Mouse (Mus musculus) mouse trophoblast stem cell (cell line): Measurements from ENCODE around the gene Eif1.
"Not testable (repeated sequence)": the region's sequence is repeated elsewhere in the genome, so short reads cannot be mapped to it uniquely, and the experiment has no call there.

ENCODE experiments used
- in situ Hi-C, 2 experiments: fragments of 300-500 bp; cut with MseI, MboI; formaldehyde crosslinking; loops; 2 replicates in 1 of 2; 3 replicates in 1 of 2; pipeline ENCODE4 v1.15.1; 2025

Eif1 gene

GRCm38 (mm10) chr11:100312096-100312679 lies 7.5 kb upstream of the Eif1 start:
- in situ Hi-C loops, result no loop called here

DNA sequence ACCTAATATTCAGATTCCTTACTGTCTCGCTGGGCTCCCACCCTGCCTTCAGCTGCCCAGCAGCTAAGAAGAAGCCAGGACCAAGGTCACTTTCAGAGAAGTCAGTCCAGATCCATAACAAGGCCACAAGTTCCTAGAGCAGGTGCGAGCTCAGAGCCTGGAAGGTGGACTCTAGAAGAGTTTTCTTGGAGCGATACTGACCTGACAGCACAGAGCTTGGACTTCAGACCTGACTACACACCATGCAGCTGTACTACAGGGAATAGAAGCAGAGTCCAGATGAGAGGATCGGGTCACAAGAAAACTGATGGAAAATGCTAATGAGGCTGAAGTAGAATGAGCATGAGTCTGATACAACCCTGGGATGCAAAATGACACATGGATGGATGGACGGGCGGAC lies 6.3 kb upstream of the Eif1 start:
- in situ Hi-C loops, result no loop called here

DNA sequence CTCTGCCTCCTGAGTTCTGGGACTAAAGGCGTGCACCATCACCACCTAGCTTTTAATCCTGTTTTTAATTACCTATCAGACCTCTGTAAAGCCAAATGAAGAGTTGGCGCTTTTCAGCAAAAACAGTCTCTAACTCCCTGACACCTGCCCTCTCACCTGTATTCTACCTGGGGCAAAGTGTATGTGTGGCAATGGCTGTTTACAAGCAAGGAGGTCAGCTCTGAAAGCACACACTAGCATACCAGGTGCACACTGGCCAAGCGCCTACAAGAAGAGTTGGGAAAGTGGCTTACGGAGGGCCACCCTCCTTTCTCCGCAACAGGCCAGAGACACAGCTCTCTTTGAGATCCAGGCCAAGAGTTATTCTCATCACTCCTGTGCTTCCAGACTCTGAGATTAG lies 4.2 kb upstream of the Eif1 start:
- in situ Hi-C loops, result no loop called here

DNA sequence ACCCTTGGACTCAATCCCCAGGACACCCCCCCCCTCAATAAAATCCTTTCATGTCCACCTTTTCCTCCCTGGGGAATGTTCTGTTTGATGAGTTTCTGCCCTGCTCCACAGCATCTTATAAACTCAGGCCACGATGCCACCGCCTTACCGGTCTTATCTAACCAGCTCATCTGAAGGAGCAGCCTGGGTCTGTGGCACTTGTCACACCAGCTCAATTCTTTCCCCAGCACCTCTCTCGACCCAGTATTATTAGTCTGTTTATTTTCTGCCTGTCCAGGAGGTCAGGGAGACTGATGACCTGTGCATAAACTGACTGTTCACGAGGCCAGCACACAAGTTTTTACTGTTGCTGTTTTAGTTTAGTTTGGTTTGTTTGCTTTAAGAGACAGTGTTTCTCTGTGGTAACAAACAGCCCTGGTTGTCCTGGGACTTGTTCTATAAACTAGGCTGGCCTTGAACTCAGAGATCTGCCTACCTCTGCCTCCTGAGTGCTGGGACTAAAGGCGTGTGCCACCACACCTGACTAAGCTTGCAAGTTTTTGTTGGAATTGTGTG lies 1.8 kb upstream of the Eif1 start:
- in situ Hi-C loops, result no loop called here

DNA sequence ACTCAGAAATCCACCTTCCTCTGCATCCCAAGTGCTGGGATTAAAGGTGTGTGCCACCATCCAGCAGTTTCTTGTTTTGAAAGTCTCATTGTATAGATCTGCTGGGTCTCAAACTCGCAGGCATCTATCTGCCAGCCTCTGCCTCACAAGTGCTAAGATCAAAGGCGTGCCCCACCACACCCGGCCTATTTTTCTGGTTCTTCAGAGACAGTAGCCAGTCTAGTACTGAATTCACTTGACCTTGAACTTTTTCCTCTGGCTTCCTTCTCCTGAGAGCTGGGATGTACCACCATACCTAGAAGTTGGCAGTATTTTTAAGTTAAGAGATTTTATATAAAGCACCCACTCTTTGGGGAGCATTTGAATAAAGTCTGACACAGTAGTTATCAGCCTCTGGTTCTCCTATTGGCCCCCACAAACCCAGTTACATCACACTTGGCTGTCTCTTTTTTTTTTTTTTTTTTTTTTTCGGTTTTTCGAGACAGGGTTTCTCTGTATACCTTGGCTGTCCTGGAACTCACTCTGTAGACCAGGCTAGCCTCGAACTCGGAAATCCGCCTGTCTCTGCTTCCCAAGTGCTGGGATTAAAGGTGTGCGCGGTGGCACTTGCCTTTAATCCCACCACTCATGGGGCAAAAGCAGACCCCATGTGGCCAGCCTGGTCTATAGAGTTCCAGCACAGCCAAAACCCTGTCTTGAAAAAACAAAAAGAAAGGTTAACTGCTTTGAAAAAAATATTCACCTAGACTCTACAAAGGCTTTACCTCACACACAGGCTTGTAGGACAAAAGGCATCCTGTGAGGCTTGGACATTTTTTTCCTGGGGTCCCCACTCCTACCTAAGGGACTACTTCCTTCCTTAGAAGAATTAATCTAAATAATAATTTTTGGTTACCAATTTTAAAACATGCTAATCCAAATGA lies 895 bp upstream of the Eif1 start:
- in situ Hi-C loops, result no loop called here

GRCm38 (mm10) chr11:100320172-100320630 lies 516 bp downstream of the Eif1 start:
- in situ Hi-C loops, result no loop called here

DNA sequence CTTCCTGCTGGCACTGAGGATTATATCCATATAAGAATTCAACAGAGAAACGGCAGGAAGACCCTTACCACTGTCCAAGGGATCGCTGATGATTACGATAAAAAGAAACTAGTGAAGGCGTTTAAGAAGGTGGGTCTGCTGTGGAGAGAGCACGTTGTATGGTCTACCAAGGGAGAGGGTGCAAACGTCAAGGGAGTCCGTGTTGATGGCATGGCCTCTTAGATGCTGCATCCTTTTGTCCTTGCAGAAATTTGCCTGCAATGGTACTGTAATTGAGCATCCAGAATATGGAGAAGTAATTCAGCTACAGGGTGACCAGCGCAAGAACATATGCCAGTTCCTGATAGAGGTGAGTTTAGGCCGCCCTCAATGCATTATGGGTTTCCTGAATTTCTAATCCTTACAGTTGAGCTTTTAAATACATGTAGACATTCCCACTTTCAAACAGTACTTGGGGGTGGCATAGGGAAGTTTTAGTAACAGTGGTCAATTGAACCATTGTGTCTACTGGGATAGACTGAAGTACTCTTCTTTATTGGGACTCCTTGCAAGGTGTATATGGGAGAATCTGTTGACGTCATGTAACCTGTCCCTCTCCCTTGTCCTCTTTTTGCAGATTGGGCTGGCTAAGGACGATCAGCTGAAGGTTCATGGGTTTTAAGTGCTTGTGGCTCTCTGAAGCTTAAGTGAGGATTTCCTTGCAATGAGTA lies 1.2 kb downstream of the Eif1 start:
- in situ Hi-C loops, result not testable (repeated sequence)

DNA sequence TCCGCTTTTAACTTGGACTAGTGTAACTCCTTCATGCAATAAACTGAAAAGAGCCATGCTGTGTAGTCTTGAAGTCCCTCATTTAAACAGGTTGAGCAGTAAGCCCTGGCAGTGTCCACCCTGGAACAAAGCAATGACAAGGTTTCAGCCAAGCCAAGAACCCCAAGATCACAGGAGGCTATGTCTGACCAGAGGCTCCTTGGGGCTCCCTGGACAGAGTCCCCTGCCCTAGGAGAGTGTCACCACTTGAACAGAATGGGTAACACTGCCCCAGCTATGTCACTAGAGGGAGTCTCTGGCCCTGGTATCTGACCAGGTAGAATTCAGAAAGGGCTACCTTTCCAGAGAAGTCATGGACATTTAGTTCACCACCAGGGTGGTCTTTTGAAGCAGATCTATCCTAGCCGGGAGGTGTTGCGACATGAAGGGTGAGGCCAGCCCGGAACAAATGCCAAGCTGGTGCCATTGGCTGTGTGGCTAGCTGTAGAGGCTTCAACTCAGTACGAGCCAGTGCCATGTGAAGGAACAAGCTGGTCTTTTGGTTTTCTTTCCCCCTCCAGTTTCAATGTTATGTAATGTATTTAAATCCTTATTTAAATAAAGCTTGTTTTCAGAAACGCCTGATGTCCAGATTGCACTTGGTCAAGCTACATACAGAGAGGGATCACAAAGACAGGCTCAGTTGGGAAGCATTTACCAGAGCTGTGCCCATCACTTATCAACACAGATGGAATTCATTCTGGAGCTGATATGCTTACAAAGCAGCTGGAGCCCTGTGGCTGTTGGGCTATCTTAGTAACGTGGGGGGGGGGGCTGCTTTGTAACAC lies 2.0 kb downstream of the Eif1 start:
- in situ Hi-C loops, result not testable (repeated sequence)

GRCm38 (mm10) chr11:100322591-100323258 lies 3.0 kb downstream of the Eif1 start:
- in situ Hi-C loops, result no loop called here

DNA sequence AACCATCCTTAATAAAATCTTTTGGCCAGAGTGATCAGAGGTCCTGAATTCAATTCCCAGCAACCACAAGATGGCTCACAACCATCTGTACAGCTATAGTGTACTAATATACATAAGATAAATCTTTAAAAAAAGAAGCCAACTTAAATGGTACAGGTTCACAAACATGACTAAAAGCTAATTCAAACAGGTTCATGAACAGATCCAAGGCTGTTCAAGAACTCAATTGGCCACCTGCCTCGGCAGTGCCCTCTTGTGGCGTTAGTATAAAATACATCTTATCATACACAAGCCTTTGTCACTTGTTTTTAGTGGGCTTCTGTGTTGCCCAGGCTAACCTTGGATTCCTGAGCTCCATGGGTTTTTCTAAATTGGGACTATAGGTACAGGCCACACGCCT lies 3.9 kb downstream of the Eif1 start:
- in situ Hi-C loops, result no loop called here

DNA sequence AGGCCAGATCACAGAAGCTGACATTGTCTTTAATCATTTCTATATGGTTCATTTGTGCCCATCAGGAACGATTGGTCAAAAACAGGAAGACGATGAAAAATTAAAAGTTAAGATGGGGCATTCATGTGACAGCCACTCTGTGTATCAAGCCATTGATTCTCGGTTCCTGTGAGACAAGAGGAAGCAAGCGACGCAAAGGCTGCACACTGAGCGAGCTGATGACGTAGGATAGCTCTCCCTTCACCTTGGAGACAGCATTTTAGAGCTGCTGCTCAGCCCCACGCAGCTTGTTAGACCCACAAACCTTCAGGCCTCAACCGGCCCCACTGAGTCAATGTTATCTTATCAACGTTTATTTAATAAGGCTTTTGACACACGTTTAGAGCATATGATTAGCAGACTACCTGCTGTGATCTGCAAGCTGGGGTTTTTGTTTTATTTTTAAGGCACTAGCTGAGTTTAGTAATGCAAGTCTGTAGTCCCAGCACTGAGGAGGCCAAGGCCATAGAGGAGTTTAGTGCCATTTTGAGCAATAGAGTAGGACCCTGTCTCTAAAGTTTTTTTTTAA lies 5.5 kb downstream of the Eif1 start:
- in situ Hi-C loops, result no loop called here

DNA sequence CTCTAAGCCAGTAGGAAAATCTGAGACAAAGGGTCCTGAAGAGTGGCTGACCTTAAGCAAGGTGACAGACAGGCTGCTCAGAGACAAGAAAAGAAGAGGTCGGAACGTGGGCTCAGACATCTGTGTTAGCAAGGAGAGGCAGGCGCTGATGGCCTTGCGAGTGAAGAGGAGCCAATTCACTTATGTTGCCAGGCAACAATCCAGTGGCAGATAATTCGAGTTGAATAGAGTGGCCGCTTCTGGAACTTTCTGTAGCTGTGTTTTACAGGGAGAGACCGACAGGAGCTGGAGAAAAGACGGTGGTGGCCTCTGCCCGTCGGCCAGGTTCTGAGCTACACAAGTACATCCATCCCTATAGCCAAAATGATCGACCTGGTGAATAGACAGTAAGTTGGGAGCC lies 7.6 kb downstream of the Eif1 start:
- in situ Hi-C loops, result no loop called here

GRCm38 (mm10) chr11:100327761-100328160 lies 8.1 kb downstream of the Eif1 start:
- in situ Hi-C loops, result no loop called here

DNA sequence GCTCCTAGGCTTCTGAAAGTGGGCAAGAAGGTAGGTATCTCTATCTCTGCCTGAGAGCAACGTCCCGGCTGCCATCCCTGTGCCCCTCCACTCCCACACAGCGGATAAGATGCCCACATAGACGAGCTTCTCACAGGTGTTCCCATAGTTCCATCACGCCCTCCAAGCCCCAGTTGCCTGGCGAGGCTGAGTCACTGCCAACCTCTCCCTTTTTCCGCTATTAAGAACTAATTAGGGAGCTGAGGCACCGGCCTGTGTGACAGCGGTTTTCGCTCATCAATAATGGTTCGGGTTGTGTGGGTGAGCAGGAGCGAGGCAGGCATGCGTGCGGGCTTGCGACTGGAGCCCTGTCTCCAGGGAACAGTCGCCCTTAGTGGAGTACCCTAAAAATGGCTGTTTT lies 10.6 kb downstream of the Eif1 start:
- in situ Hi-C loops, result no loop called here

DNA sequence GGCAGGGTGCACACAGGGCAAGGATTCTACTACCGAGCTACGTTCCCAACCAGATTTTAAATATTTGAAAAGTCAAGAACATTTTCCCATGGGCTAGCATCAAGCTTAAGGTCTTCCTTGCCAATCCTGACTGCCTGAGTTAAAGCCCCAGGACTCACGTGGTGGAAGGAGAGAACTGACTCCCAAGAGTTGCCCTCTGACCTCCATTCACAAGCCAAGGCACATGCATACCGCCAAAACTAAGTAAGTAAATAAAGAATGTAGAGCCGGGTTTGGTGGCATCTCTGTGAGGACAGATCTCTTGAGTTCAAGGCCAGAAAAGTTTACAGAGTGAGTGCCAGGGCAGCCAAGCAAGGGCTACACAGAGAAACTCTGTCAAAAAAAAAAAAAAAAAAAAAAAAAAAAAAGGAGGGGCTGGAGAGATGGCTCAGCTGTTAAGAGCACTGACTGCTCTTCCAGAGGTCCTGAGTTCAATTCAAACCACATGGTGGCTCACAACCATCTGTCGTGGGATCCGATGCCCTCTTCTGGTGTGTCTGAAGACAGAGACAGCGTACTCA lies 11.2 kb downstream of the Eif1 start:
- in situ Hi-C loops, result not testable (repeated sequence)

- in situ Hi-C loops, result no loop called here
These were observed 13.3 kb downstream of the Eif1 start for GRCm38 (mm10) chr11:100332766-100333515.

GRCm38 (mm10) chr11:100333944-100334457 lies 14.3 kb downstream of the Eif1 start, which contains the start of gene Gast:
Gene Gast, plus strand, starts transcription at chr11:100334407.
- in situ Hi-C loops, result no loop called here

- in situ Hi-C loops, result no loop called here
These were observed 16.0 kb downstream of the Eif1 start for GRCm38 (mm10) chr11:100335731-100336130.

DNA sequence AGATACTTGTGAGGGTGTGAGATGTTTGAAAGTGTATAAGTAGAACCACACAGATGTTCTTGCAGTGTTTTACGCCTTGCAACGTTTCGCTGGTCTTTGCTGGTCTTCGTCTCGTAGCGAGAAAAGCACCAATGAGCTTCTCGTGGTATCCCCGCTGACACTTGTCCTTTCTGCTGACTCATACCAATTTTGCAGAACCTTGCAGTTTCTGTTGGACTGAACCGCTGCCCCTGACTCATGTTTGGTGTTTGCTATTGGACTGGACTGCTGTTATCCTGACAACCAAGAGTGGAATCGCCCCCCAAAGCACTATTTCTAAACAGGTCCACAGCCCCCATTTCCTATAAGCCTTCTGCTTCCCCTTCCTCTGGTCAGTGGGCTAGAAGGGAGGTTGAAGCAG lies 24.6 kb downstream of the Eif1 start:
- in situ Hi-C loops, result no loop called here
